Mouse (Mus musculus): ENCODE measurements around the gene Mad1l1. TPM values are rescaled to one million over a fixed set of nuclear protein-coding genes. Genes with fewer than 3 reads are reported as not detected.
A peak's percentile ranks its signal among the peaks of the same experiment; 100 is the strongest.

Mad1l1 gene
- polyA plus RNA-seq, 1 experiment from 2014 or later, result 32.2 TPM

DNA sequence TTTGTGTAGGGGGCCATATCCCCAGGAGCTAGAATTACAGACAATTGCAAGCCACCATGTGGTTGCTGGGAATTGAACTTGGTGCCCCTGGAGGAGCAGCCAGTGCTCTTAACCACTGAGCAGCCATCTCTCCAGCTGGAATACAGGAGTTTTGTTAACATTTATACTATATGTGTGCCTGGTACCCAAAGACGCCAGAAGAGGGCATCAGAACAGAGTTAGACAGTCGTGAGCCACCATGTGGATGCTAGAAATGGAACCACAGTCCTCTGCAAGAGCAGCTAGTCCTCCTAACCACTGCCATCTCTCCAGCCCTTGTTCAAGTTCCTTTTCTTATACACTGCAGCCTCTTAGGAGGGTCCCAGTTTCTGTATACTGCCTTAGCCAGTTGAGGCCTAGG, 12.3 kb upstream of the Mad1l1 start:
- no peaks in the 10 kb centered on the region for H3K27me3 ChIP-seq (replicated peaks; ENCODE audit: control insufficient read depth, insufficient read depth, low read length)
- H3K9me3 ChIP-seq (ENCODE audit: control insufficient read depth, low read length), result no peaks in the 10 kb centered on the region
- no peaks in the 10 kb centered on the region; the same call in 1 of the 2 replicates for H3K36me3 ChIP-seq (ENCODE audit: control insufficient read depth, insufficient read depth, low read length)
- no peak for ATAC-seq
- no peak overlapping the region for H3K9ac ChIP-seq (ENCODE audit: low read depth, low read length)
- H3K27ac ChIP-seq (ENCODE audit: low read depth, low read length), result no peak overlapping the region
- no peak overlapping the region for H3K4me2 ChIP-seq (ENCODE audit: low read length)
- H3K4me1 ChIP-seq (ENCODE audit: control insufficient read depth, insufficient read depth, low read depth, low read length), result peaks cover 18% of the 10 kb centered on the region
- H3K4me3 ChIP-seq (ENCODE audit: low read length), result no peak overlapping the region
- 19% methylated on average over 2 of the region's 2 CpGs for WGBS

- H3K4me1 ChIP-seq (ENCODE audit: control insufficient read depth, insufficient read depth, low read depth, low read length), result peaks cover 18% of the 10 kb centered on the region
- no peak overlapping the region for H3K4me2 ChIP-seq (ENCODE audit: low read length)
- WGBS, result 63% methylated on average over 4 of the region's 4 CpGs
- no peaks in the 10 kb centered on the region for H3K9me3 ChIP-seq (ENCODE audit: control insufficient read depth, low read length)
- no peaks in the 10 kb centered on the region for H3K27me3 ChIP-seq (replicated peaks; ENCODE audit: control insufficient read depth, insufficient read depth, low read length)
- peaks cover 8% of the 10 kb centered on the region for H3K36me3 ChIP-seq (ENCODE audit: control insufficient read depth, insufficient read depth, low read length)
- H3K9ac ChIP-seq (ENCODE audit: low read depth, low read length), result no peak overlapping the region
- no peak overlapping the region for H3K27ac ChIP-seq (ENCODE audit: low read depth, low read length)
- no peak overlapping the region; the same call in 1 of the 2 replicates for H3K4me3 ChIP-seq (ENCODE audit: low read length)
- ATAC-seq, result no peak
Observed at GRCm38 (mm10) chr5:140332519-140332918, 11.2 kb upstream of the Mad1l1 start.

- Histone ChIP-seq H3K4me3 (ENCODE audit: low read length) (peak within 1 kb of the TSS; percentile 61), H3K36me3 (ENCODE audit: control insufficient read depth, insufficient read depth, low read length) (peaks cover 10% of the 10 kb centered on the region), H3K9ac (ENCODE audit: low read depth, low read length) (peak within 1 kb of the TSS; percentile 75), H3K4me2 (ENCODE audit: low read length) (peak within 1 kb of the TSS; percentile 96), H3K27ac (ENCODE audit: low read depth, low read length) (peak within 1 kb of the TSS; percentile 78), H3K4me1 (ENCODE audit: control insufficient read depth, insufficient read depth, low read depth, low read length) (peaks cover 18% of the 10 kb centered on the region), H3K9me3 (ENCODE audit: control insufficient read depth, low read length) (no peaks in the 10 kb centered on the region), H3K27me3 (replicated peaks; ENCODE audit: control insufficient read depth, insufficient read depth, low read length) (no peaks in the 10 kb centered on the region)
- 1% methylated on average over 39 of the region's 39 CpGs for WGBS
- ATAC-seq, result peak; percentile 82
Observed at GRCm38 (mm10) chr5:140331615-140332512, 10.5 kb upstream of the Mad1l1 start, which contains the start of gene Mrm2. Gene Mrm2, minus strand, starts transcription at chr5:140331898.

GRCm38 (mm10) chr5:140324058-140324457, 2.7 kb upstream of the Mad1l1 start:
- no peak overlapping the region for H3K27ac ChIP-seq (ENCODE audit: low read depth, low read length)
- no peak overlapping the region for H3K9ac ChIP-seq (ENCODE audit: low read depth, low read length)
- H3K4me2 ChIP-seq (ENCODE audit: low read length), result no peak overlapping the region
- peaks cover 8% of the 10 kb centered on the region for H3K4me1 ChIP-seq (ENCODE audit: control insufficient read depth, insufficient read depth, low read depth, low read length)
- H3K9me3 ChIP-seq (ENCODE audit: control insufficient read depth, low read length), result no peaks in the 10 kb centered on the region
- no peak overlapping the region for H3K4me3 ChIP-seq (ENCODE audit: low read length)
- H3K36me3 ChIP-seq (ENCODE audit: control insufficient read depth, insufficient read depth, low read length), result peaks cover 10% of the 10 kb centered on the region
- H3K27me3 ChIP-seq (replicated peaks; ENCODE audit: control insufficient read depth, insufficient read depth, low read length), result no peaks in the 10 kb centered on the region
- no peak for ATAC-seq
- 95% methylated on average over 5 of the region's 5 CpGs for WGBS

DNA sequence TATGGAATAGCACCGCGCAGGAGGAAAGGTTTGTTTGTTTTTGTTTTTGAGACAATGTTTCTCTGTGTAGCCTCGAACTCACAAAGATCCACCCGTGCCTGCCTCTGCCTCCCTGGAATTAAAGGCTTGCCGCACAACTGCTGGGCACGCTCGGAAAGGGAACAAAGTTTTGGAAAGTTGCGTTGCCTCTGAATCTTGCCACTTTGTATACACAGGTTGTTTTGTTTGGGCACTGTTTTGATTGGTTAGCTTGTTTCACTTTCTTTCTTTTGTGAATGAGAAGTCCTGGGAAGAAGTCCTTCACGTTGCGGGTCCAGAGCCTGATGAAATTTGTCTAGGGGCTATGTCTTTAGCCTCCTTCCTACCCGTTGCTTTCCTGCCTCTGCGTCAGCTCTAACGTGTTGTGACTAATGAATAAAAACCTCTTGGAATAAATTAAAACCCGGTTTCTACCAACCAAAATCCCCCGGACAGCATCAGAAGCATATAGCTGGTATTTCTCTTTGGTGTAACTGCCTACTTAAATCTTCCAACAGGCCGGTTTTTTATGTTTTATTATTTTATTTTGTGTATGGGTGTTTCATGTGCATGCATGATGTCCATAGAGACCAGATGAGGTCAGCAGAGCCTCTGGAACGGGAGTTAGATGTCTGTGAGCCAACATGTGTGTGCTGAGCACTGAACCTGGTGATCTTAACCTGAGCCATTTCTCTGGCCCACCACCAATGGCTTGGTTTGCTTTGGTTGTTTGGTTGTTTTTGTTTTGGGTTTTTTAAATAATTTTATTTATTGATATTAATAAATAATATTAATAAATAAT, 614 bp upstream of the Mad1l1 start:
- Histone ChIP-seq H3K9me3 (ENCODE audit: control insufficient read depth, low read length) (no peaks in the 10 kb centered on the region), H3K36me3 (ENCODE audit: control insufficient read depth, insufficient read depth, low read length) (no peaks in the 10 kb centered on the region; the same call in 1 of the 2 replicates), H3K27me3 (replicated peaks; ENCODE audit: control insufficient read depth, insufficient read depth, low read length) (no peaks in the 10 kb centered on the region), H3K27ac (ENCODE audit: low read depth, low read length) (peak overlapping the region; percentile 73), H3K4me3 (ENCODE audit: low read length) (peak overlapping the region; percentile 62), H3K4me1 (ENCODE audit: control insufficient read depth, insufficient read depth, low read depth, low read length) (peaks cover 8% of the 10 kb centered on the region), H3K4me2 (ENCODE audit: low read length) (peak overlapping the region; percentile 80), H3K9ac (ENCODE audit: low read depth, low read length) (peak overlapping the region; percentile 86)
- WGBS, result 1% methylated on average over 17 of the region's 17 CpGs
- ATAC-seq, result 0 out of 2 replicates have a peak, but pooled peaks have one; percentile 11

DNA sequence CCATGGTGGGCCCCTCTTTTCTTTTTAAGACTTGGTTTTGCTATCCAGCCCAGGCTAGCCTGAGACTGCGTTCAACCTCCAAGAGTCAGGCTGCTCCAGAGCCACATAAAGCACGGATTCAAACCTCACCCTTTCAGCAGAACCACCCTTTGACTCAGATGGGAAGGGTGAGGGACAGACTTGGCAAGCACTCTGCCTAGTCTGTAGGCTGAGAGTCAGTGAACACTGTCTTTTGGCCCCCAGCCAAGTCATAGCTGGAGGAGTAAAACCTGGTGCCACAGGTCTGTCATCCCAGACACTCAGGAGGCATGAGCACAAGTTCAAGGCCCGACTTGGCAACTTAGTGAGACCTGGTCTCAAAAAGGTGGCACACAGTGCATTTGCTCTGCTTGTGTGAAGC, 4.6 kb downstream of the Mad1l1 start:
- ATAC-seq, result no peak
- Histone ChIP-seq H3K9ac (ENCODE audit: low read depth, low read length) (no peak overlapping the region), H3K9me3 (ENCODE audit: control insufficient read depth, low read length) (no peaks in the 10 kb centered on the region), H3K27ac (ENCODE audit: low read depth, low read length) (no peak overlapping the region), H3K27me3 (replicated peaks; ENCODE audit: control insufficient read depth, insufficient read depth, low read length) (no peaks in the 10 kb centered on the region), H3K4me3 (ENCODE audit: low read length) (no peak overlapping the region), H3K4me1 (ENCODE audit: control insufficient read depth, insufficient read depth, low read depth, low read length) (peaks cover 8% of the 10 kb centered on the region), H3K4me2 (ENCODE audit: low read length) (no peak overlapping the region), H3K36me3 (ENCODE audit: control insufficient read depth, insufficient read depth, low read length) (0 out of 2 replicates have a peak, but pooled peaks cover 9% of the 10 kb centered on the region)
- 75% methylated on average over 3 of the region's 3 CpGs for WGBS

- Histone ChIP-seq H3K36me3 (ENCODE audit: control insufficient read depth, insufficient read depth, low read length) (peaks cover 8% of the 10 kb centered on the region), H3K27me3 (replicated peaks; ENCODE audit: control insufficient read depth, insufficient read depth, low read length) (no peaks in the 10 kb centered on the region), H3K4me1 (ENCODE audit: control insufficient read depth, insufficient read depth, low read depth, low read length) (no peaks in the 10 kb centered on the region), H3K4me3 (ENCODE audit: low read length) (no peak overlapping the region), H3K9ac (ENCODE audit: low read depth, low read length) (no peak overlapping the region), H3K27ac (ENCODE audit: low read depth, low read length) (peak overlapping the region; percentile 4; the same call in 1 of the 2 replicates), H3K4me2 (ENCODE audit: low read length) (no peak overlapping the region), H3K9me3 (ENCODE audit: control insufficient read depth, low read length) (no peaks in the 10 kb centered on the region)
- 82% methylated on average over 14 of the region's 14 CpGs for WGBS
- no peak for ATAC-seq
Observed at GRCm38 (mm10) chr5:140307602-140308001, 13.8 kb downstream of the Mad1l1 start.

- 75% methylated on average over 8 of the region's 8 CpGs for WGBS
- ATAC-seq, result no peak
- no peak overlapping the region for H3K9ac ChIP-seq (ENCODE audit: low read depth, low read length)
- no peaks in the 10 kb centered on the region for H3K4me1 ChIP-seq (ENCODE audit: control insufficient read depth, insufficient read depth, low read depth, low read length)
- no peaks in the 10 kb centered on the region for H3K27me3 ChIP-seq (replicated peaks; ENCODE audit: control insufficient read depth, insufficient read depth, low read length)
- H3K36me3 ChIP-seq (ENCODE audit: control insufficient read depth, insufficient read depth, low read length), result peaks cover 12% of the 10 kb centered on the region
- H3K9me3 ChIP-seq (ENCODE audit: control insufficient read depth, low read length), result no peaks in the 10 kb centered on the region
- no peak overlapping the region for H3K27ac ChIP-seq (ENCODE audit: low read depth, low read length)
- H3K4me3 ChIP-seq (ENCODE audit: low read length), result no peak overlapping the region
- H3K4me2 ChIP-seq (ENCODE audit: low read length), result no peak overlapping the region
Observed at GRCm38 (mm10) chr5:140306016-140306415, 15.3 kb downstream of the Mad1l1 start.

DNA sequence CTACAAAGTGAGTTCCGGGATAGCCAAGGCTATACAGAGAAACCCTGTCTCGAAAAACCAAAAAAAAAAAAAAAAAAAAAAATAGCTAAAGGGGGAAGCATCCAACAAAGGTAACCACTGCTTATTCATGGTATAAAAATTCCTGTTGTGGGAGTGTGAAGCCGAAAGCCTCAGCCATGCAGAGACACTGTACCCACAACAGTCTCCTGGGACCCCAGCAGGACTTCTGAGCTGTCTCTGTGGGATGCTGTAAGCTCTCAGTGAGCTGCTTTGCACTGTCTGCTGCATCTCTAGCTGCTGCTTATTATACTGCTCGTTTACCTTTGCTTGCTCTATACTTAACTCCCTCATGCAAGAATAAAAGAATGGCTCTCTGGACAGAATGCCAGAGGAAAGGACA, 23.1 kb downstream of the Mad1l1 start:
- Histone ChIP-seq H3K9ac (ENCODE audit: low read depth, low read length) (no peak overlapping the region), H3K27me3 (replicated peaks; ENCODE audit: control insufficient read depth, insufficient read depth, low read length) (no peaks in the 10 kb centered on the region), H3K4me3 (ENCODE audit: low read length) (no peak overlapping the region), H3K4me1 (ENCODE audit: control insufficient read depth, insufficient read depth, low read depth, low read length) (no peaks in the 10 kb centered on the region), H3K4me2 (ENCODE audit: low read length) (no peak overlapping the region), H3K27ac (ENCODE audit: low read depth, low read length) (no peak overlapping the region), H3K9me3 (ENCODE audit: control insufficient read depth, low read length) (no peaks in the 10 kb centered on the region), H3K36me3 (ENCODE audit: control insufficient read depth, insufficient read depth, low read length) (peaks cover 16% of the 10 kb centered on the region)
- 81% methylated on average over 4 of the region's 4 CpGs for WGBS
- ATAC-seq, result no peak
